Mouse (Mus musculus): ENCODE results near the gene Eng. TPM values are rescaled to one million over a fixed set of nuclear protein-coding genes. Genes with fewer than 3 reads are reported as not detected.

Eng gene
- polyA plus RNA-seq, 1 experiment from 2014 or later: 57.9 TPM

DNA sequence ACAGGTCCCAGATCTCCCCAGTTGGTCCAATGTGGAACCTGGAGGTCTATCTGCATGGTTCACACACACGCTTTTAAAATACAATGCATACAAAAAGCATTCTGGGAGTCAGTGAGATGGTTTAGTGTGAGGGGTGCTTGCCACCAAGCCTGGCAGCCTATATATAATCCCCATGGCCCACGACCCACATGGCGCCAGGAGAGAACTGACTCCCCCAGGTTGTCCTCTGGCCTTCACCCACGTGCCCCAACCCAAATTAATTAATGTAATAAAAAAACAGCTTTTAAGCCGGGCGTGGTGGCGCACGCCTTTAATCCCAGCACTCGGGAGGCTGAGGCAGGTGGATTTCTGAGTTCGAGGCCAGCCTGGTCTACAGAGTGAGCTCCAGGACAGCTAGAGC, 37.3 kb downstream of the Eng start:
- Histone ChIP-seq H3K27ac (replicated peaks; ENCODE audit: low read depth, low read length) (no peak overlapping the region), H3K27me3 (replicated peaks; ENCODE audit: control insufficient read depth, insufficient read depth, low read length) (no peaks in the 10 kb centered on the region), H3K4me3 (ENCODE audit: low read depth, low read length) (no peak overlapping the region), H3K9ac (ENCODE audit: low read depth, low read length) (no peak overlapping the region), H3K36me3 (ENCODE audit: control insufficient read depth, insufficient read depth, low read length) (peaks cover 70% of the 10 kb centered on the region), H3K9me3 (ENCODE audit: control insufficient read depth, low read length) (no peaks in the 10 kb centered on the region), H3K4me1 (ENCODE audit: control insufficient read depth, insufficient read depth, low read length) (peaks cover 8% of the 10 kb centered on the region; the same call in 1 of the 2 replicates), H3K4me2 (ENCODE audit: low read depth, low read length) (no peak overlapping the region)
- ATAC-seq (ENCODE audit: low read depth): no peak
- no peak for DNase-seq (ENCODE audit: low spot score)
- 89% methylated on average over 10 of the region's 10 CpGs for WGBS

- 89% methylated on average over 14 of the region's 15 CpGs for WGBS
- Histone ChIP-seq H3K4me2 (ENCODE audit: low read depth, low read length) (no peak overlapping the region), H3K36me3 (ENCODE audit: control insufficient read depth, insufficient read depth, low read length) (peaks cover 62% of the 10 kb centered on the region)
Measured at GRCm38 (mm10) chr2:32684681-32685428, 38.5 kb downstream of the Eng start.

GRCm38 (mm10) chr2:32685807-32686206, 39.4 kb downstream of the Eng start:
- H3K27ac ChIP-seq (replicated peaks; ENCODE audit: low read depth, low read length): no peak overlapping the region
- H3K27me3 ChIP-seq (replicated peaks; ENCODE audit: control insufficient read depth, insufficient read depth, low read length): no peaks in the 10 kb centered on the region
- peaks cover 62% of the 10 kb centered on the region for H3K36me3 ChIP-seq (ENCODE audit: control insufficient read depth, insufficient read depth, low read length)
- 76% methylated on average over 3 of the region's 3 CpGs for WGBS
- DNase-seq (ENCODE audit: low spot score) (no peak), ATAC-seq (ENCODE audit: low read depth) (no peak)
- H3K4me2 ChIP-seq (ENCODE audit: low read depth, low read length): no peak overlapping the region
- no peaks in the 10 kb centered on the region for H3K9me3 ChIP-seq (ENCODE audit: control insufficient read depth, low read length)
- H3K4me3 ChIP-seq (ENCODE audit: low read depth, low read length): no peak overlapping the region
- no peaks in the 10 kb centered on the region for H3K4me1 ChIP-seq (ENCODE audit: control insufficient read depth, insufficient read depth, low read length)
- H3K9ac ChIP-seq (ENCODE audit: low read depth, low read length): no peak overlapping the region

More at GRCm38 (mm10) chr2:32684681-32685428, 38.5 kb downstream of the Eng start:
- ATAC-seq (ENCODE audit: low read depth) (no peak), DNase-seq (ENCODE audit: low spot score) (no peak)
- no peak overlapping the region for H3K27ac ChIP-seq (replicated peaks; ENCODE audit: low read depth, low read length)
- no peak overlapping the region for H3K4me3 ChIP-seq (ENCODE audit: low read depth, low read length)
- H3K4me1 ChIP-seq (ENCODE audit: control insufficient read depth, insufficient read depth, low read length): peaks cover 7% of the 10 kb centered on the region; the same call in 1 of the 2 replicates
- H3K27me3 ChIP-seq (replicated peaks; ENCODE audit: control insufficient read depth, insufficient read depth, low read length): no peaks in the 10 kb centered on the region
- H3K9me3 ChIP-seq (ENCODE audit: control insufficient read depth, low read length): no peaks in the 10 kb centered on the region
- H3K9ac ChIP-seq (ENCODE audit: low read depth, low read length): no peak overlapping the region

GRCm38 (mm10) chr2:32686640-32687039, 40.2 kb downstream of the Eng start:
- Histone ChIP-seq H3K9me3 (ENCODE audit: control insufficient read depth, low read length) (no peaks in the 10 kb centered on the region), H3K27ac (replicated peaks; ENCODE audit: low read depth, low read length) (no peak overlapping the region), H3K4me1 (ENCODE audit: control insufficient read depth, insufficient read depth, low read length) (no peaks in the 10 kb centered on the region), H3K27me3 (replicated peaks; ENCODE audit: control insufficient read depth, insufficient read depth, low read length) (no peaks in the 10 kb centered on the region), H3K36me3 (ENCODE audit: control insufficient read depth, insufficient read depth, low read length) (peaks cover 62% of the 10 kb centered on the region), H3K4me2 (ENCODE audit: low read depth, low read length) (no peak overlapping the region), H3K4me3 (ENCODE audit: low read depth, low read length) (no peak overlapping the region), H3K9ac (ENCODE audit: low read depth, low read length) (no peak overlapping the region)
- ATAC-seq (ENCODE audit: low read depth) (no peak), DNase-seq (ENCODE audit: low spot score) (no peak)
- 94% methylated on average over 6 of the region's 6 CpGs for WGBS

DNA sequence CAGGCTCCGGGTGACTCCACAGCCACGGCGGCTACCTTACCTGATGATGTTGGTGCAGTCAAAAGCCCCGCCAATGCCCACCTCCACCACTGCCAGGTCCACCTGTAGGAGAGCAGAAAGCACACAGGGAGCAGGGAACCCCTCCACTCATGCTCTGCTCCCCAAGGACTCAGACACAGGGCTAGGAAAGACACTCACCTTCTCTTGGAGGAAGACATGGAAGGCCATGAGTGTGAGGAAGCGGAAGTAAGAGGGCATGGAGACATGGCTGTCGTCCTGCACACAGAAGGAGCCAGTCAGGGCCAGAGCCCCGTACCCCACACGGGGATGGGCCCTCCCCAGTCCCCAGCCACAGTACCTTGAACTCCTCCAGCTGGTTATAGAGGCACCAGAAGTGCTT, 41.2 kb downstream of the Eng start:
- Histone ChIP-seq H3K4me1 (ENCODE audit: control insufficient read depth, insufficient read depth, low read length) (no peaks in the 10 kb centered on the region), H3K9ac (ENCODE audit: low read depth, low read length) (no peak overlapping the region), H3K27ac (replicated peaks; ENCODE audit: low read depth, low read length) (no peak overlapping the region), H3K27me3 (replicated peaks; ENCODE audit: control insufficient read depth, insufficient read depth, low read length) (no peaks in the 10 kb centered on the region), H3K9me3 (ENCODE audit: control insufficient read depth, low read length) (no peaks in the 10 kb centered on the region), H3K36me3 (ENCODE audit: control insufficient read depth, insufficient read depth, low read length) (peaks cover 61% of the 10 kb centered on the region), H3K4me2 (ENCODE audit: low read depth, low read length) (no peak overlapping the region), H3K4me3 (ENCODE audit: low read depth, low read length) (no peak overlapping the region)
- no peak for DNase-seq (ENCODE audit: low spot score)
- 94% methylated on average over 7 of the region's 8 CpGs for WGBS
- ATAC-seq (ENCODE audit: low read depth): no peak

DNA sequence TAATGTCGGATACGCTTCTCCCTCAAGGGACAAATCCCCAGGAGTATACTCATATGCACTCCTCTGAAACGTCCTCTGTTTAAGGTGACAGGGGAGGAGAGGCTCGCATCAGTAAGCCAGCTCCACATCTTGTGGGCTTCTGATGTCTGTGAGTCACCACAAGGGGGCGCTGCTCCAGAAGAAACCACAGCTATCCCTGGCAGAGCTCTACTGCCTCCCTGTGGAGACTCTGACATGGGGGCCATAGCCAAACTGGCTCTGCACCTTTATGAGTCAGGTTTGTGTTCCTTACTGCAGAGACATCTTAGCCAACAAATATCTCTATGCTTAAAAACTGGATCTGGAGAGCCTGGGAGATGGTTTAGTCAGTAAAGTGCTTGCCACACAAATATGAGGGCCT, 43.0 kb downstream of the Eng start:
- no peaks in the 10 kb centered on the region for H3K27me3 ChIP-seq (replicated peaks; ENCODE audit: control insufficient read depth, insufficient read depth, low read length)
- ATAC-seq (ENCODE audit: low read depth) (0 out of 2 replicates have a peak, but pooled peaks have one; percentile 13), DNase-seq (ENCODE audit: low spot score) (peak; percentile 90)
- H3K4me1 ChIP-seq (ENCODE audit: control insufficient read depth, insufficient read depth, low read length): peaks cover 5% of the 10 kb centered on the region; the same call in 1 of the 2 replicates
- no peaks in the 10 kb centered on the region for H3K9me3 ChIP-seq (ENCODE audit: control insufficient read depth, low read length)
- H3K27ac ChIP-seq (replicated peaks; ENCODE audit: low read depth, low read length): no peak overlapping the region
- H3K9ac ChIP-seq (ENCODE audit: low read depth, low read length): no peak overlapping the region
- no peak overlapping the region for H3K4me3 ChIP-seq (ENCODE audit: low read depth, low read length)
- peaks cover 43% of the 10 kb centered on the region; the same call in 1 of the 2 replicates for H3K36me3 ChIP-seq (ENCODE audit: control insufficient read depth, insufficient read depth, low read length)
- WGBS: 27% methylated on average over 5 of the region's 5 CpGs
- no peak overlapping the region for H3K4me2 ChIP-seq (ENCODE audit: low read depth, low read length)

- WGBS: 84% methylated on average over 11 of the region's 11 CpGs
- H3K9ac ChIP-seq (ENCODE audit: low read depth, low read length): peak overlapping the region; percentile 45; the same call in 1 of the 2 replicates
- peaks cover 5% of the 10 kb centered on the region; the same call in 1 of the 2 replicates for H3K4me1 ChIP-seq (ENCODE audit: control insufficient read depth, insufficient read depth, low read length)
- DNase-seq (ENCODE audit: low spot score) (no peak), ATAC-seq (ENCODE audit: low read depth) (no peak)
- H3K4me2 ChIP-seq (ENCODE audit: low read depth, low read length): no peak overlapping the region
- no peak overlapping the region; the same call in 1 of the 2 replicates for H3K27ac ChIP-seq (replicated peaks; ENCODE audit: low read depth, low read length)
- H3K27me3 ChIP-seq (replicated peaks; ENCODE audit: control insufficient read depth, insufficient read depth, low read length): no peaks in the 10 kb centered on the region
- peaks cover 27% of the 10 kb centered on the region; the same call in 1 of the 2 replicates for H3K36me3 ChIP-seq (ENCODE audit: control insufficient read depth, insufficient read depth, low read length)
- H3K9me3 ChIP-seq (ENCODE audit: control insufficient read depth, low read length): no peaks in the 10 kb centered on the region
- no peak overlapping the region for H3K4me3 ChIP-seq (ENCODE audit: low read depth, low read length)
Measured at GRCm38 (mm10) chr2:32691041-32691440, 44.6 kb downstream of the Eng start.

GRCm38 (mm10) chr2:32692496-32692895, 46.1 kb downstream of the Eng start:
- Histone ChIP-seq H3K36me3 (ENCODE audit: control insufficient read depth, insufficient read depth, low read length) (peaks cover 12% of the 10 kb centered on the region; the same call in 1 of the 2 replicates), H3K27me3 (replicated peaks; ENCODE audit: control insufficient read depth, insufficient read depth, low read length) (no peaks in the 10 kb centered on the region), H3K4me3 (ENCODE audit: low read depth, low read length) (no peak overlapping the region), H3K4me1 (ENCODE audit: control insufficient read depth, insufficient read depth, low read length) (peaks cover 5% of the 10 kb centered on the region; the same call in 1 of the 2 replicates), H3K27ac (replicated peaks; ENCODE audit: low read depth, low read length) (no peak overlapping the region), H3K4me2 (ENCODE audit: low read depth, low read length) (peak overlapping the region; percentile 63), H3K9me3 (ENCODE audit: control insufficient read depth, low read length) (no peaks in the 10 kb centered on the region), H3K9ac (ENCODE audit: low read depth, low read length) (0 out of 2 replicates have a peak overlapping the region, but pooled peaks have one; percentile 80)
- 89% methylated on average over 14 of the region's 14 CpGs for WGBS
- DNase-seq (ENCODE audit: low spot score) (no peak), ATAC-seq (ENCODE audit: low read depth) (no peak)
